Mouse (Mus musculus): ENCODE results near the gene B4gat1.

DNA sequence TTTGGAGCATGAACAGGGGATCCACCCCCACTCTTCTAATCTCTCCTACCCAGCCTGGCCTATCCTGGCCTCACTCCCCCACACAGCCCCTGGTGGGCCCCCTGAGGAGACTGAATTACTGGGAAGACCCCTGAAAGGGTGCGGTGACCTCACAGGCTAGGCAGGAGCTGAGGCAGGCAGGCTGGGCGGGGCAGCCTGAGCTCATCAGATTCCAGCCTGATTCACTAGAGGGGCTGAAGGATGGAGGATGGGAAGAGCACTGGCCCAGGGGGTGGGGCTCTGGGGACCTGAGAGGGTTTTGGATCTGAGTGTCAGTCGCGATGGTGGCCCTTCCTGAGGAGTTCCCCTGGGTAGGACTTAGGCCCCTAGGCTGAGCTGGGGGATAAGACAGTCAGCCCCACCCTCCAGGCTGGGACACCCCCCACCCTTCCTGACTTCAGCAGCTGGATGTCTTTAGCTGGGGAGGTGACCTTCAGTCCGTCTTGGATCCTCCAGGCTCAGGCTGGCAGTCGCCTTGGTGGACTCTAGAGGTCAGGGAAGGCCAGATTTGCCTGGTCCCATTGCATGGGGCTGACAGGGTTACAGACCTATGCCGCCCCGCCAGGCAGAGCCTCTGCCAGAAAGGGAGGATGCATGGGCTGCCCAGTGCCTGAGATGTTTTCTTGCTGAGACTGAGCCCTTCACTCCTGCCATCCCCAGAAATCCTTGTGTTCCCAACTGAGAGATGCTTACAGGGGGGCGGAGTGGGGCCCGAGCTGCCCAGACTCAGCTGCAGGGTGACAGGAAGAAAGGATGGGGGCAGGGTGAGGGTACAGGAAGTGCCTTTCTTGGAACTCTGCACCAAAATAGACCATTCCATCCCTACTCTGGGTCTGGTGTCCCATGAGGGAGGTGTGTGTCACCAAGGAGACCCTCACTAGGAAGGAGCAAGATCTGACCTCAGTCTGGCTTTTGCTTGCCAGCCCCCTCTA is 20.5 kb downstream of the B4gat1 start:
- no peak for TF ChIP-seq CTCF (IDR thresholded peaks at IDR 0.05; ENCODE audit: borderline replicate concordance, control insufficient read depth, extremely low read depth, insufficient read depth, low read length, poor library complexity)
- no peak for TF ChIP-seq POLR2A (IDR thresholded peaks at IDR 0.05; ENCODE audit: control insufficient read depth, extremely low read depth, insufficient read depth, low read length, poor library complexity)

Measured in thymus, adult 2 months (tissue).